Mouse (Mus musculus): ENCODE results near the gene Olfr325. TPM values are rescaled to one million over a fixed set of nuclear protein-coding genes. Genes with fewer than 3 reads are reported as not detected.
"Not testable (repeated sequence)": the region's sequence is repeated elsewhere in the genome, so short reads cannot be mapped to it uniquely, and the experiment has no call there.

Olfr325 gene
- not detected in 2 replicates for polyA plus RNA-seq (2012; rRNA removed)

DNA sequence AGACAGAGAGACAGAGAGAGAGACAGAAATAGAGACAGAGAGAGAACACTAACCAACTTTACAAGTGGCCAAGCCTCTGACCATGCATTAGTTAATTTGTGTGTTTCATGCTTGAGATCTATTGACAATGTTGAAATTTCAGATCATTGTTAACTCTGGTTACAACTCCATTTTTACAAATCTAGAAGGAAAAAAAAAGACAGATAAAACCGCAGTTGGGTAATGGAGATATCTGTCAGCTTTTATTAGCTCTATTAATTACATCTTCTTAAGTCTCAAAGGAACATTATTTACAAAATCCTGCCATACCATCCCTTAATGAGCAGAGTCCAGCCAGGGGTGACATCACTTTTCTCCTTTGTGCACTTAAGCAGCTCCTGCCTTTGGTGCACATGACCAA is at the start of gene Olfr325:
Gene Olfr325, plus strand, starts transcription at position 301 of the 400 bp plus-strand sequence.
- Histone ChIP-seq H3K27ac (ENCODE audit: insufficient read depth, low read depth, low read length) (no peak within 1 kb of the TSS), H3K4me3 (ENCODE audit: insufficient read depth, low read depth, low read length) (no peak within 1 kb of the TSS), H3K4me1 (ENCODE audit: control insufficient read depth, insufficient read depth, low read length) (no peaks in the 10 kb centered on the region), H3K27me3 (replicated peaks; ENCODE audit: control insufficient read depth, insufficient read depth, low read length) (no peaks in the 10 kb centered on the region), H3K36me3 (ENCODE audit: control insufficient read depth, insufficient read depth, low read length) (no peaks in the 10 kb centered on the region)
- 41% methylated on average over 1 of the region's 1 CpGs for WGBS
- no peak for DNase-seq
- TF ChIP-seq POLR2A (IDR thresholded peaks at IDR 0.05; ENCODE audit: low read depth, low read length) = no peak
- TF ChIP-seq CTCF (conservative IDR thresholded peaks at IDR 0.05; ENCODE audit: insufficient read depth, insufficient read length, low read depth, low read length) = no peak

DNA sequence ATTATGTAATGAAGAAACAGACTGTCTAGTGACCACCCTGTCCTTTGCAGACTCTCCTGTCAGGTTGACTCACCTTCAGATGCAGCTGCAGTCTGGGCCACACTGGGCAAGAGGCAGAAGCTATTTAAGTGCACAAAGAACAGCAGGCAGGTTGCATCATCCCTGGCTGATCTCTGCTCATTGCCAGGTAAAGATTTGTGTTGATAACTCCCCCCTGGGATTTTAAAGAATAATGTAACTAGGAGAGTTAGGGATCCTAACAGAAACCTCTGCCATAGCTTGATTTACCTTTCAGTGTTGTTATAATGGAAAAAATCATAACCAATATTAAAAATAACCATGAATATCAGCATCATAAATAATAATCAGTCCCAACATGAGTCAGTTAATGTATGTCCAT is 42.8 kb upstream of the Olfr325 start, which contains the start of gene Olfr330:
Gene Olfr330, minus strand, starts transcription at position 101 of the 400 bp plus-strand sequence.
- not testable (repeated sequence) for H3K36me3 ChIP-seq (ENCODE audit: control insufficient read depth, insufficient read depth, low read length); H3K27ac ChIP-seq (ENCODE audit: insufficient read depth, low read depth, low read length); DNase-seq; H3K4me3 ChIP-seq (ENCODE audit: insufficient read depth, low read depth, low read length); H3K27me3 ChIP-seq (replicated peaks; ENCODE audit: control insufficient read depth, insufficient read depth, low read length); H3K4me1 ChIP-seq (ENCODE audit: control insufficient read depth, insufficient read depth, low read length)

DNA sequence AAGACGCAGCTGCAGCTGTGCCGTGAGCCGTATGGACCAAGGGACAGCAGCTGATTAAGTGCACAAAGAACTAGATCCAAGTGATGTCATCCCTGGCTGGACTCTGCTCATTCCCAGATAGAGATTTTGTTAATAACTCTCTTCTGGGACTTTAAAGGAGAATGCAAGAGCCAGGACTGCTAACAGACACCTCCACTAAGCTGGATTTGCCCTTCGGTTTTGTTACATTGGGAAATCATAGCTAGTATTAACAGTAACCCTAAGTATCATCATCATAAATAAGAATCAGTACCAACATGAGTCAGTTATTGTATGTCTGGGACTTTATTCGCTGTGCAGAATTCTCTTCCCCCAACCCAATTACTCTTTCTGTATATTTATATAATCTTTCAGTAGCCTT is 31.2 kb upstream of the Olfr325 start, which contains the start of gene Olfr329-ps:
Gene Olfr329-ps, minus strand, starts transcription at position 101 of the 400 bp plus-strand sequence.
- DNase-seq = no peak
- H3K27me3 ChIP-seq (replicated peaks; ENCODE audit: control insufficient read depth, insufficient read depth, low read length) = no peaks in the 10 kb centered on the region
- H3K4me1 ChIP-seq (ENCODE audit: control insufficient read depth, insufficient read depth, low read length) = no peaks in the 10 kb centered on the region
- H3K36me3 ChIP-seq (ENCODE audit: control insufficient read depth, insufficient read depth, low read length) = no peaks in the 10 kb centered on the region
- H3K4me3 ChIP-seq (ENCODE audit: insufficient read depth, low read depth, low read length) = no peak within 1 kb of the TSS
- no peak for TF ChIP-seq CTCF (conservative IDR thresholded peaks at IDR 0.05; ENCODE audit: insufficient read depth, insufficient read length, low read depth, low read length)
- WGBS = 83% methylated on average over 5 of the region's 5 CpGs
- H3K27ac ChIP-seq (ENCODE audit: insufficient read depth, low read depth, low read length) = no peak within 1 kb of the TSS

DNA sequence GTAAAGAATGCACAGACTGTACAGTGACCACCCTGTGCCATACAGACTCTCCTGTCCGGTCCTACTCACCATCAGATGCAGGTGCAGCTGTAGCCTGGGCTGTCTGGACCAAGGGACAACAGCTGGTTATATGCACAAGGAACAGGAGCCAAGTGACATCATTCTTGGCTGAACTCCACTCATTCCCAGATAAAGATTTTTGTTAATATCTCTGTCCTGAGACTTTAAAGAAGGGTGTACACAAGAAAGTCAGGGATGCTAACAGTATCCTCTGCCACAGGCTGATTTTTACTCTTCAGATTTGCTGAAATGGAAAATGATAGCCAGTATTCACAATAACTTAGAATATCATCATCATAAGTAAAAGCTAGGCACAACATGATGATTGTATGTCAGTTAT is 22.0 kb upstream of the Olfr325 start, which contains the start of gene Olfr328:
Gene Olfr328, minus strand, starts transcription at position 101 of the 400 bp plus-strand sequence.
- no peak for DNase-seq
- H3K4me1 ChIP-seq (ENCODE audit: control insufficient read depth, insufficient read depth, low read length) = no peaks in the 10 kb centered on the region
- no peaks in the 10 kb centered on the region for H3K27me3 ChIP-seq (replicated peaks; ENCODE audit: control insufficient read depth, insufficient read depth, low read length)
- no peak within 1 kb of the TSS for H3K27ac ChIP-seq (ENCODE audit: insufficient read depth, low read depth, low read length)
- H3K4me3 ChIP-seq (ENCODE audit: insufficient read depth, low read depth, low read length) = no peak within 1 kb of the TSS
- 88% methylated on average over 1 of the region's 1 CpGs for WGBS
- no peak for TF ChIP-seq POLR2A (IDR thresholded peaks at IDR 0.05; ENCODE audit: low read depth, low read length)
- TF ChIP-seq CTCF (conservative IDR thresholded peaks at IDR 0.05; ENCODE audit: insufficient read depth, insufficient read length, low read depth, low read length) = no peak
- no peaks in the 10 kb centered on the region for H3K36me3 ChIP-seq (ENCODE audit: control insufficient read depth, insufficient read depth, low read length)

DNA sequence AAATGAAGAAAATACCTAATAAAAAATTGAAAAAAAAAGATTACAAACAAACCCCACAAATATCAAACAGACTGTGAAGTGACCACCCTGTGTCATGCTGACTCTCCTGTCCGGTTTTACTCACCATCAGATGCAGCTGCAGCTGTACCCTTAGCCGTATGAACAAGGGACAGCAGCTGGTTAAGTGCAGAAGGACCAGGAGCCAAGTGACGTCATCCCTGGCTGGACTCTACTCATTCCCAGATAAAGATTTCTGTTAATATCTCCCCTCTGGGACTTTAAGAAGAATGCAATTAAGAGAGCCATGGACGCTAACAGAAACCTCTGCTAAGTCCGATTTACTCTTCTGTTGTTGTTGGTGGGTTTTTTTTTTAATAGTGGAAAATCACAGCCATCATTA is 7.1 kb upstream of the Olfr325 start, which contains the start of gene Olfr224:
Gene Olfr224, minus strand, starts transcription at position 149 of the 400 bp plus-strand sequence.
- Histone ChIP-seq H3K27me3 (replicated peaks; ENCODE audit: control insufficient read depth, insufficient read depth, low read length) (no peaks in the 10 kb centered on the region), H3K27ac (ENCODE audit: insufficient read depth, low read depth, low read length) (no peak within 1 kb of the TSS), H3K4me3 (ENCODE audit: insufficient read depth, low read depth, low read length) (no peak within 1 kb of the TSS), H3K36me3 (ENCODE audit: control insufficient read depth, insufficient read depth, low read length) (no peaks in the 10 kb centered on the region), H3K4me1 (ENCODE audit: control insufficient read depth, insufficient read depth, low read length) (no peaks in the 10 kb centered on the region)
- WGBS = 61% methylated on average over 5 of the region's 5 CpGs
- DNase-seq = no peak
- TF ChIP-seq POLR2A (IDR thresholded peaks at IDR 0.05; ENCODE audit: low read depth, low read length) = no peak

DNA sequence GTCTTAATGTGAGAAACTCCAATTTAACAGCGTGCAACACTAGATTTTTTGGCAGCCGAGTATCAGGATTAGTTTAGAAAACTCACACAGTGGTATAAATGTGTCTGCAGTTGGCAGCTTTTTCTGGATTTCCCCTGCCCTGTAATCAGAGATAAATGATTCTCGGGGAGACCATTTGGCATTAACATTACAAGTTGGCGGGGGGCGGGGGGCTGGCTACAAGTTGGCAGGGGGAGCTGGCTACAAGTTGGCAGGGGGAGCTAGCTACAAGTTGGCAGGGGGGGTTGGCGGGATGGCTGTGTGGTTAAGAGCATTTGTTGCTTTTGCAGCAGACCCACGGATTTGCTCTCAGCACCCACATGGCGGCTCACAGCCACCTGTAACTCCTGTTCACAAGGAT is 1.1 kb downstream of the Olfr325 start:
- Histone ChIP-seq H3K4me3 (ENCODE audit: insufficient read depth, low read depth, low read length) (no peak overlapping the region), H3K36me3 (ENCODE audit: control insufficient read depth, insufficient read depth, low read length) (no peaks in the 10 kb centered on the region), H3K27ac (ENCODE audit: insufficient read depth, low read depth, low read length) (no peak overlapping the region), H3K4me1 (ENCODE audit: control insufficient read depth, insufficient read depth, low read length) (no peaks in the 10 kb centered on the region), H3K27me3 (replicated peaks; ENCODE audit: control insufficient read depth, insufficient read depth, low read length) (no peaks in the 10 kb centered on the region)
- 75% methylated on average over 8 of the region's 8 CpGs for WGBS
- TF ChIP-seq POLR2A (IDR thresholded peaks at IDR 0.05; ENCODE audit: low read depth, low read length) (no peak), CTCF (conservative IDR thresholded peaks at IDR 0.05; ENCODE audit: insufficient read depth, insufficient read length, low read depth, low read length) (no peak)
- no peak for DNase-seq

DNA sequence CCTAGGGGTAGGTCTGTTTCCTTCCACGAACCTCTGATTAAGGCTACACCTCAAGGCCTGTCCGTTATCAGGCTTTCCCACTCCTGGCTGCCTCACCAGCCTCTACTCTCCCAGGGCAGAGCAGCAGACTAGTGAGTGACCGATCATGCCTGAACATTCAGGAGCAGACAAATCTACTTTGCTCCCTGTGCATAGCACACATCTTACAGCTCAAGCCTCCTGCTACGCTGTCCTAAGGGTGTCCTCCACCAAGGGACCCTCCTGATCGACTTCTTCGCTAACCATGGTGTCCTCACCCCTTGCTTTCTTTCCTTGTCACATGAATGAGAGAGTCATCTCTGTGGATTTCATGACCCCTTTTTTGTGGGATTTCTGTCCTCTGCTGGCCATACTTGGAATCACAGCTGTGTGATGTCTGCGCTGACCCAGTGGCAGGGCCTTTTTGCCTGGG is 10.4 kb downstream of the Olfr325 start:
- H3K4me1 ChIP-seq (ENCODE audit: control insufficient read depth, insufficient read depth, low read length) = no peaks in the 10 kb centered on the region
- no peak overlapping the region for H3K4me3 ChIP-seq (ENCODE audit: insufficient read depth, low read depth, low read length)
- H3K36me3 ChIP-seq (ENCODE audit: control insufficient read depth, insufficient read depth, low read length) = no peaks in the 10 kb centered on the region
- H3K27ac ChIP-seq (ENCODE audit: insufficient read depth, low read depth, low read length) = no peak overlapping the region
- DNase-seq = peak; percentile 27
- TF ChIP-seq POLR2A (IDR thresholded peaks at IDR 0.05; ENCODE audit: low read depth, low read length) (no peak), CTCF (conservative IDR thresholded peaks at IDR 0.05; ENCODE audit: insufficient read depth, insufficient read length, low read depth, low read length) (peak; percentile 60)
- 62% methylated on average over 7 of the region's 7 CpGs for WGBS
- no peaks in the 10 kb centered on the region for H3K27me3 ChIP-seq (replicated peaks; ENCODE audit: control insufficient read depth, insufficient read depth, low read length)
